Mouse (Mus musculus): ENCODE measurements around the gene Polg.

GRCm38 (mm10) chr7:79466053-79466901, at the start of gene Polg:
- TF ChIP-seq CTCF (IDR thresholded peaks at IDR 0.05; ENCODE audit: low read depth) (no peak), EP300 (IDR thresholded peaks at IDR 0.05; ENCODE audit: low read depth) (peak; percentile 70)

Measured in liver, embryonic 14.5 days (tissue).